Mouse (Mus musculus) lung, adult 18-20 months (tissue): ENCODE results near the gene Kctd10.

Experiments used
- DNase-seq, 2 experiments: peaks; one replicate each; pipeline ENCODE4 v3.0.0; 2022; ENCODE audit warnings: mixed read lengths in 2 of 2

The Kctd10 gene

DNA sequence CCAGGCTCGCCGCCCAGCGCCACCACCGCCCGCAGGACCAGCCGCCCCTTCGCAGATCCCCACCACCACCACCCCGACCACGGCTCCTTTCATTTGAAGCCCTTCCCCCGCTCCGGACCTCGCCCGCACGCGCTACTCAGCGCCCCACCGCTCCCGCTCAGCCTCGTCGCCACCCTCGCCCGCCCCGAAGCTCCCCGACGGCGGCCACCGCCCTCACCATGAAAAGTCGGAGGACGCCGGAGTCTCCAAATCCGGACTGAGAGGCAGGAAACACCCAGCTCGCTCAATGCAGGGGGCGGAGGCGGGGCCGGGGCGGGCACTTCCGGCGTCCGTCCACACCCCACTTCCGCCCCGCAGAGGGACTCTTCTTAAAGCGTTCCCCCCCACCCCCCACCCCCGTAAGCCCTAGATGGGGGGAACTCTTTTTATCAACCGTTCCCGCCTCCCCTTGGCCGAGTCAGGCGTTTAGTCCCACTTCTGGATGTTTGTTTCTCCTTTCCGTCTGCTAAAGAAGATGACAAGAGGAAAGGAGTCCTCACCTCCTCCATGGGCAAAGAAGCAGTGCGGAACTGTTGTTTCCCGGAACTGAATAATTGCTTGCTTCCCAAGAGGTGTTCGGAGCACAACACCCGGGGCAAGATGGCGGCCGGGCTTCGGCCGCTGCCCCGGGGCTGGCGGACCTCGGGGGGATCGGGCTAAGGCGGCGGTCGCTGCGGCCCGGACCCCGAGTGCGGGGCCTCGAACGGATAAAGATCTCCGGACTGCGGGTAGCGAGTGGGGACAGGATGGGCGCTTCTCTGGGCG is at the start of gene Kctd10, which contains the start of gene Ube3b:
TSS of gene Kctd10 (minus strand) at position 300 of the 804 bp plus-strand sequence.
TSS of gene Ube3b (plus strand) at position 399 of the 804 bp plus-strand sequence.
- peak; percentile 84 to 89 for DNase-seq

DNA sequence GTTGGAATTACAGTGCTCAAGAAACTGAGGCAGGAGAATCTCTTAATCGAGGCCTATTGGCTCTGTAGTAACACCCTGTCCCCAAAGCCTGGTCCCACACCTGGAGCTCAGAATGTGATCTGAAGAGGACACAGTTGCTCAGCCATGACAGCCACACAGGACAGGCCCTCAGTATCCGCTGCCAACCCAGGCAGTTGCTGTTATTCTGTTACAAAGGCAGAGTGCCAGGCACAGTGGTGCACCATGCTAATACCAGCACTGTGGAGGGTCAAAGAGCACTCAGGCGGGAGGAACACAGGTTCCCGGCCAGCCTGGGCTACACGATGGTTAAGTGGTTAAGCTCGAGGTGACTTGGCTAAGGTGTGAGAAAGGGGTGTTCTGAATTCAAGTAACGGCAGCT is 49.5 kb upstream of the Kctd10 start:
- DNase-seq, result no peak

- no peak for DNase-seq
These were observed 48.3 kb upstream of the Kctd10 start for GRCm38 (mm10) chr5:114428621-114429020.

GRCm38 (mm10) chr5:114426732-114427131 is 46.4 kb upstream of the Kctd10 start:
- DNase-seq, result no peak

GRCm38 (mm10) chr5:114423961-114424360 is 43.7 kb upstream of the Kctd10 start:
- no peak for DNase-seq

DNA sequence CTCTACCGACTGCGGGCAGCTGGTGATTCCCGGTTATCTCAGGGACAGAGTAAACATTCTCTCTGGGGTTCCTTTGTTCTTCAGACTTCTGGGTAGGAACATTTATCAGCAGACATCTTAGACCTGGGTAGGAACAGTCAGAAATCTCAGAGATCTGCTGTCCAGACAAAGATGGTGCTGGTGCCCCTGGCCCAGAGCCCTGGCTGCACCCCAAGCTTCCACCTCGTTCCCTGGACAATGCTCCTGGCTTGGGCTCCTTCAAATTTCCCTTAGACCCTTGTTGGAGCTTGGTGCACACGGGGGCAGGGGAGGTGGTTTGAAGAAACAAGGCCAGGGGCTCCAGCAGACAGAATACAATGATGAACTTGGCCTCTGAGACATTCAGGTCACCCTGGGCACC is 42.3 kb upstream of the Kctd10 start:
- DNase-seq, result no peak

DNA sequence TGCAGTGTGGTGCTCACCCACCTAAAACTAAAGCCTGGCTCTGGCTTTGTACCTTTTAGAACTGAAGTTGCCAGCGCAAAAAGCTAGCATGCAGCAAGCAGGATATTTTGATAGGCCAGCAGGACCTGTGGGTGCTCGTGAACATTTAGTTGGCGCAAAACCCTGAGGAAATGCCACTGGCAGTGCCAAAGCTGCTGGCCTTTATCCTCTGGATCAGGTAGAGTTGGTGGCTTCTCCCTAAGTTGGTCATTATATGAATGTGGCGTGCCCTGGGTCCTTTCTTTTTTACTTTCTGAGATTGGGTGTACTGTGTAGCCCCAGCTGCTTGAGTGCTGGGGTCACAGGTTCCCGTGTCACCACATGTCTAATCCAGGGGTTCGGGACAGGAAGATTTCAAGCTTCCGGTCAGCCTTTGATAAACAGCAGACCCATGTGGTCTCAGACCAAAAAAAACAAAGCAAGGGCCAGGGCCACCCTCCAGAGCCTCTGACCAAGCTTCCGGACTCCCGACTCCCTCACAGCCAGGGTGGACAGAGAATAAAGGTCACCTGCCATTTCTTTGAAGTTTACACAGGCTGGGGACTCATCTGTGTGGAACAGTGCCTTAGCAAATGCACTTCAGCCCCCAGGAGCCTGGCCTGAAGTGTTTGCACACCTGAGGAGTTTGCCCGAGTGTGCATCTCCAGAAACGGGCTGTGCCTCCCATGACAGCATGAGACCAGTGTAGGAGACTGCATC is 41.4 kb upstream of the Kctd10 start:
- DNase-seq, result peak in 1 of 2 experiments; percentile 40

- no peak for DNase-seq
These were observed 38.2 kb upstream of the Kctd10 start for GRCm38 (mm10) chr5:114418541-114418940.

DNA sequence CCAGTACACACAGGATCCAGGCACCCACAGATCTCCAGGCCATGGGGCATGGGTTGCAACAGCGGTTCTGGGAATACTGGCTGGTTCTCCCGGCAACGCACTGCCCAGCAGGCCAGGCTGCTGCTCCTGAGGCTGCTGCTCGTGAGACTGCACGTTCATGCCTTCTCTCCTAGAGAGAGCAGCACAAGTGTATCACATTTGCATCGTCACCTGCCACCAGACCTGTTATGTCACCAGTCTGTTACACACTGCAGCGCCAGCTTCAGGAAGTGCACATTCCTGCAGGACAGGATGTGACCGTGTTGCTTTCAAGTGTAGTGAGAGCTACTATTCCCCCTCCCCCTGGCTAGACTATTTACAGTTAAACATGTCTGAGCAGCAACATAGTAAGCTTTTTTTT is 36.5 kb upstream of the Kctd10 start:
- no peak for DNase-seq

- no peak for DNase-seq
These were observed 35.3 kb upstream of the Kctd10 start for GRCm38 (mm10) chr5:114415606-114416005.

GRCm38 (mm10) chr5:114413067-114413735 is 32.9 kb upstream of the Kctd10 start:
- DNase-seq, result peak; percentile 66 to 80

DNA sequence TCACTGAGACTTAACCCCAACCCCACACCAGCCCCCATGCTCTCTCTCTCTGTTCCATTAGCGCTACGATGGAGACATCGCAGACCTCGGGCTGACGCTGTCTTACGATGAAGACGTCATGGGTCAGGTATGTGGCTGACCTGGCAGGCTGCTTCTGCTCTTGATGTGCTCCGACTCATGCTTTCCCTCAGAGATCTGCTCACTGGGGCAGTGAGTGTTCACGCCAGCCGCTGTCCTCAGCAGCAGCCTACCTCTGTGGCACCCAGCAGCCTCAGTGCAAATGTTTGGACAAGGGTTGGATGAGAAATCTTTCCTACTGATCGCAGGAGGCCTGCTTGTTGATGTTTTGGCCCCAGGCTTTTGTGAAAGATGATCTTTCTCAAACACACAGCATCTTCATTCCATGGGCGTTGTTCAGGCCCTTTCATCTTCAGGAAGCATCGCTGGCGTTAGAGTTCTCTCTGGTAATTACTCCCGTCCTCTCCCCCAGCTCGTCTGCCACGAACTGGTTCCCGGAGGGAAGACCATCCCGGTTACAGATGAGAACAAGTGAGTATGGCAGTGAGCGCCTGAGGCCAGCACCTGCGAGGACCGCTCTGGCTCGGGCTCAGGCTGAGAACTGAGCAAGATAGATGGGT is 32.2 kb upstream of the Kctd10 start:
- peak; percentile 41 to 52 for DNase-seq

GRCm38 (mm10) chr5:114410429-114410828 is 30.1 kb upstream of the Kctd10 start:
- DNase-seq, result no peak

GRCm38 (mm10) chr5:114408846-114409245 is 28.5 kb upstream of the Kctd10 start:
- no peak for DNase-seq

- no peak for DNase-seq
These were observed 27.5 kb upstream of the Kctd10 start for GRCm38 (mm10) chr5:114407810-114408209.

DNA sequence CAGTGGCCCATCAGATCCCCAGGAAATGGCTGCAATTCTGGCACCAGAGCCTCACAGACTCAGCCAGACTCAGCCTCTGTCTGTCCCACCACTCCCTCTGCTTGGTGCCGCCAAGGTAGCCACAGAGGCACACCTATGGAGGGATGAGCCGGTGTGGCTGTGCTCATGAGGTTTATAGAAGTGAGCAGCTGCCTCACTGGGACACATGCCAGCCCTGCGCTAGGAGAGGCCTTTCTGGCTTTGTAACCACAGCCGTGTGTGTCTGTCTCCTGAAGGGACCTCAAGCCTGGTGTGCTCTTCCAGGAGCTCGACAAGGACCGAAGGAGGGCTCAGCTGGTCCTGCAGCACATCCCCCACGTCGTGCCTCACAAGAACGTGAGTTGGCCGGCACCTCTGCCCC is 27.0 kb upstream of the Kctd10 start:
- DNase-seq, result no peak

DNA sequence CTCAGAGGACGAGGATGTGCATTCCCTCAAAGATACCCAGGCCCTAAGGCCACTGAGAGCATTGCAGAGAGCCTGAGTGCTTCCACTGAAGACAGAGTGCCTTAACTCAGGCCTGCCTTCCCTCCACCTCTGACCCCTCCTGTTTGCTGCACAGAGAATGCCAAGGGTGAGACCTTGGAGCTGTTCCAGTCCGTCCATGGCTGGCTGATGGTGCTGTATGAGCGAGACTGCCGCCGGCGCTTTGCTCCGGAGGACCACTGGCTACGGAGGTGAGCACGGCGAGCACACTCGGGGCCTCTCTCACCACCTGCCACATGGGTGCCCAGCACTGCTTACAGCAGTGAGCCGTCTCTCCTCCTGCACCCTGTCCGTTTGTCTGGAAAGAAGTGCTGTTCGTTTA is 26.3 kb upstream of the Kctd10 start:
- DNase-seq, result no peak

GRCm38 (mm10) chr5:114393169-114393568 is 12.9 kb upstream of the Kctd10 start:
- DNase-seq, result no peak

- DNase-seq, result peak; percentile 52 to 67
These were observed 4.1 kb upstream of the Kctd10 start for GRCm38 (mm10) chr5:114384448-114384847.

- DNase-seq, result peak in 1 of 2 experiments; percentile 62
These were observed 3.0 kb upstream of the Kctd10 start for GRCm38 (mm10) chr5:114383184-114383904.

- DNase-seq, result no peak
These were observed 674 bp upstream of the Kctd10 start for GRCm38 (mm10) chr5:114381013-114381351.

GRCm38 (mm10) chr5:114379763-114380162 is 545 bp downstream of the Kctd10 start:
- no peak for DNase-seq
